Mouse (Mus musculus): ENCODE data around the gene Nfix. TPM values are rescaled to one million over a fixed set of nuclear protein-coding genes. Genes with fewer than 3 reads are reported as not detected.

Nfix gene
- total RNA-seq, 2 experiments from 2014 or later = 291 to 300 TPM

GRCm38 (mm10) chr8:84782680-84783079, 17.5 kb downstream of the Nfix start:
- DNase-seq (ENCODE audit: low spot score in 2 of 2) = no peak

GRCm38 (mm10) chr8:84781686-84782505, 18.2 kb downstream of the Nfix start:
- DNase-seq (ENCODE audit: low spot score in 2 of 2) = no peak

- no peak for DNase-seq (ENCODE audit: low spot score in 2 of 2)
These were observed 19.0 kb downstream of the Nfix start for GRCm38 (mm10) chr8:84780949-84781680.

GRCm38 (mm10) chr8:84780225-84780555, 20.0 kb downstream of the Nfix start:
- no peak for DNase-seq (ENCODE audit: low spot score in 2 of 2)

GRCm38 (mm10) chr8:84779519-84780224, 20.5 kb downstream of the Nfix start:
- DNase-seq (ENCODE audit: low spot score in 2 of 2) = no peak

GRCm38 (mm10) chr8:84778638-84779380, 21.3 kb downstream of the Nfix start:
- no peak for DNase-seq (ENCODE audit: low spot score in 2 of 2)

GRCm38 (mm10) chr8:84777899-84778637, 22.1 kb downstream of the Nfix start:
- DNase-seq (ENCODE audit: low spot score in 2 of 2) = no peak

- no peak for DNase-seq (ENCODE audit: low spot score in 2 of 2)
These were observed 23.6 kb downstream of the Nfix start for GRCm38 (mm10) chr8:84776569-84776968.

GRCm38 (mm10) chr8:84775621-84776113, 24.5 kb downstream of the Nfix start:
- DNase-seq (ENCODE audit: low spot score in 2 of 2) = no peak

GRCm38 (mm10) chr8:84775105-84775591, 25.0 kb downstream of the Nfix start:
- DNase-seq (ENCODE audit: low spot score in 2 of 2) = peak in 1 of 2 experiments; percentile 77

GRCm38 (mm10) chr8:84774473-84774911, 25.7 kb downstream of the Nfix start:
- no peak for DNase-seq (ENCODE audit: low spot score in 2 of 2)

GRCm38 (mm10) chr8:84773833-84774232, 26.3 kb downstream of the Nfix start:
- peak; percentile 74 to 85 for DNase-seq (ENCODE audit: low spot score in 2 of 2)

- no peak for DNase-seq (ENCODE audit: low spot score in 2 of 2)
These were observed 26.8 kb downstream of the Nfix start for GRCm38 (mm10) chr8:84773304-84773703.

GRCm38 (mm10) chr8:84772628-84773027, 27.5 kb downstream of the Nfix start:
- no peak for DNase-seq (ENCODE audit: low spot score in 2 of 2)

GRCm38 (mm10) chr8:84771941-84772378, 28.2 kb downstream of the Nfix start:
- peak in 1 of 2 experiments; percentile 64 for DNase-seq (ENCODE audit: low spot score in 2 of 2)

GRCm38 (mm10) chr8:84771000-84771687, 29.0 kb downstream of the Nfix start:
- DNase-seq (ENCODE audit: low spot score in 2 of 2) = no peak

- DNase-seq (ENCODE audit: low spot score in 2 of 2) = no peak
These were observed 29.8 kb downstream of the Nfix start for GRCm38 (mm10) chr8:84770100-84770953.

- DNase-seq (ENCODE audit: low spot score in 2 of 2) = no peak
These were observed 30.8 kb downstream of the Nfix start for GRCm38 (mm10) chr8:84769324-84769723.
